Mouse (Mus musculus) kidney, adult 8-10 months (tissue): ENCODE measurements at regions not wholly inside any gene's neighbourhood (a gene's known extent, or its start where the extent isn't known, plus 50 kb on each side); places are given as distances from the start of the nearest gene placed in this dataset.
A peak's percentile ranks its signal among the peaks of the same experiment; 100 is the strongest.

Experiments
- DNase-seq, 2 experiments: peaks; one replicate each; pipeline ENCODE4 v3.0.0; 2022

GRCm38 (mm10) chr11:15027213-15027612 is 428.1 kb downstream of the Pom121l12 start:
- no peak for DNase-seq

- DNase-seq, result no peak
These were observed 443.1 kb downstream of the Pom121l12 start for GRCm38 (mm10) chr11:15042168-15042567.

- peak; percentile 11 to 24 for DNase-seq
These were observed 490.0 kb downstream of the Pom121l12 start for GRCm38 (mm10) chr11:15088918-15089645.

- no peak for DNase-seq
These were observed 497.8 kb downstream of the Pom121l12 start for GRCm38 (mm10) chr11:15096900-15097299.

GRCm38 (mm10) chr11:15108046-15108445 is 509.0 kb downstream of the Pom121l12 start:
- no peak for DNase-seq

GRCm38 (mm10) chr11:15113583-15113982 is 514.5 kb downstream of the Pom121l12 start:
- peak; percentile 43 to 49 for DNase-seq

- DNase-seq, result no peak
These were observed 526.7 kb downstream of the Pom121l12 start for GRCm38 (mm10) chr11:15125812-15126211.
